1 mouse cellular context compared by ENCODE assay signal in genomic region chr8:71626753-71627152, GRCm38 (mm10).
TF ChIP-seq lines count a peak whose summit lies in the region.

No protein-coding gene starts in this region.

TF ChIP-seq in CH12.LX, 34 proteins besides CTCF, POLR2A, EP300 and RAD21:
- TF ChIP-seq BHLHE40 (IDR thresholded peaks at IDR 0.05; ENCODE audit: low read depth, low read length) (peak; percentile 84), RCOR1 (conservative IDR thresholded peaks at IDR 0.05; ENCODE audit: low read depth, low read length) (no peak), SMC3 (IDR thresholded peaks at IDR 0.05; ENCODE audit: low read depth, low read length) (no peak), ZNF384 (IDR thresholded peaks at IDR 0.05; ENCODE audit: low read depth, low read length) (peak; percentile 87), USF1 (IDR thresholded peaks at IDR 0.05; ENCODE audit: low read depth, low read length) (peak; percentile 48), MAX (IDR thresholded peaks at IDR 0.05; ENCODE audit: low read length) (peak; percentile 68), MXI1 (IDR thresholded peaks at IDR 0.05; ENCODE audit: low read depth, low read length) (peak; percentile 14; the same call in 1 of the 2 replicates)
